Mouse (Mus musculus): ENCODE measurements around the gene Il12rb2. TPM values are rescaled to one million over a fixed set of nuclear protein-coding genes. Genes with fewer than 3 reads are reported as not detected.

Gene Il12rb2
- polyA plus RNA-seq (2015; fragmentation: Nextera tagmentation; extraction: Ambion mirVana): 0.10 TPM in 1 of 2 replicates, not detected in the other

DNA sequence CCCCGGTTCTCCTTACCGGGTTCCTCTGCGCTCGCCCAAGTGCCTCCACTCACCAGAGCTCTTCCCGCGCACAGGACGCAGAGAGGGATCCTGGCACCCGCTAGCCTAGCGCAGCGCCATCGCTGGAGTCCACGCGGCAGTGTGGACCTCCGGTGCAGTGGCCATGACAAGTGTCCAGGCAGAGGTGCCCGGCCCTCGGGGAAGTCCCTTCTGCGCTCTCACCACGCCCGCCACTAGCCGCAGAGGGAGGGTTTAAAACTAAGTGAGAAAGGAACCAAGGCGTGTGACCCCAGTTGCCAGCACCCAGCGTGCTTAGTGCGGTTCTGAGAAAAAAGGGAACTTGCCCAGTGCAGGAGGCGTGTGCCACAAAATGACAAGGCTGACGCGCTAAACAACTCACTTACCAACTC, at the start of gene Il12rb2:
Il12rb2 (minus strand) TSS at position 207 of the 410 bp plus-strand sequence.
- H3K36me3 ChIP-seq: no peaks in the 10 kb centered on the region
- peak within 1 kb of the TSS; percentile 44 for H3K4me2 ChIP-seq (replicated peaks)
- H3K9ac ChIP-seq (replicated peaks): no peak within 1 kb of the TSS
- peaks cover 5% of the 10 kb centered on the region; the same call in 1 of the 2 replicates for H3K27me3 ChIP-seq
- H3K9me3 ChIP-seq: no peaks in the 10 kb centered on the region
- ATAC-seq (replicated peaks): no peak
- peaks cover 9% of the 10 kb centered on the region for H3K4me1 ChIP-seq
- H3K4me3 ChIP-seq: peak within 1 kb of the TSS; percentile 23
- WGBS: 4% methylated on average over 26 of the region's 26 CpGs
- no peak within 1 kb of the TSS for H3K27ac ChIP-seq (replicated peaks)

DNA sequence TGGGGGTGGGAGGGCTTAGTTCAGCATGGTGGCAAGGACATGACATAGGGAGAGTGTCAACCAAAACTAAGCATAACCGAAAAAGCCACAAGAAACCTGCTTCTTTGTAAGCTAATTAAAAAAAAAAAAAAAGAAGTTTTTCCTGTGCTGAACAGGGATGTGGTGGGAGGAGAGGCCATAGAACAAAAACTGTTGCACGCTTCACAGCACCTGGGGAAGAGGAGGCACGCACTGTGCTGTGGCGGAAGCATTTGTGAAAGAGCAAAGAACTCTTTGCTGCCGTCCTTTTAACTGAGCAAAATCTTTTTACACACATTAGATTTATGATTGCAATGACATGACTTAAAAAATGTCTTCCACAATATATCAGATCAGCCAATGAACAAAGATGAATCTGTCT, 45.8 kb upstream of the Il12rb2 start:
- WGBS: 58% methylated on average over 5 of the region's 5 CpGs
- Histone ChIP-seq H3K36me3 (no peaks in the 10 kb centered on the region), H3K4me1 (no peaks in the 10 kb centered on the region), H3K4me2 (replicated peaks) (no peak overlapping the region), H3K9ac (replicated peaks) (no peak overlapping the region), H3K27ac (replicated peaks) (no peak overlapping the region), H3K27me3 (no peaks in the 10 kb centered on the region), H3K4me3 (no peak overlapping the region), H3K9me3 (no peaks in the 10 kb centered on the region)
- ATAC-seq (replicated peaks): no peak

DNA sequence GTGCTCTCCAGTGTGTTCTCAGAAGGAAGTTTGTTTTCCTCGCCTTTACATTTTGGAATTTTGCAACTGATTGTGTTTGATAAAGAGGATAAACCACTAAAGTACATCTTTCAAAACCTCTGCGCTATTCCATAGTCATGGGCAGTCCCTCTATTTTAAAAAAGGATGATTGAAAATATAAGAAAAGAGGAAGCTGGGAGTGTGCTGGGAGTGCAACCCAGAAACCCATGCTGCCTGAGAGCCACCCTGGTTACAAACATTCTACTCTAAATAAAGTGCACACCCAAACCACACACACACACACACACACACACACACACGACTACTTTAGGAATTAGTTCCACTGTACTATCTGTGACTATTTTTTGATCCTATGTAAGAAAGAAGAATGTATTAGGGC, 40.6 kb upstream of the Il12rb2 start:
- no peak overlapping the region for H3K9ac ChIP-seq (replicated peaks)
- no peaks in the 10 kb centered on the region for H3K27me3 ChIP-seq
- H3K4me2 ChIP-seq (replicated peaks): no peak overlapping the region
- no peak overlapping the region for H3K27ac ChIP-seq (replicated peaks)
- ATAC-seq (replicated peaks): no peak
- no peak overlapping the region for H3K4me3 ChIP-seq
- 93% methylated on average over 3 of the region's 3 CpGs for WGBS
- no peaks in the 10 kb centered on the region for H3K36me3 ChIP-seq
- H3K4me1 ChIP-seq: no peaks in the 10 kb centered on the region
- no peaks in the 10 kb centered on the region for H3K9me3 ChIP-seq

DNA sequence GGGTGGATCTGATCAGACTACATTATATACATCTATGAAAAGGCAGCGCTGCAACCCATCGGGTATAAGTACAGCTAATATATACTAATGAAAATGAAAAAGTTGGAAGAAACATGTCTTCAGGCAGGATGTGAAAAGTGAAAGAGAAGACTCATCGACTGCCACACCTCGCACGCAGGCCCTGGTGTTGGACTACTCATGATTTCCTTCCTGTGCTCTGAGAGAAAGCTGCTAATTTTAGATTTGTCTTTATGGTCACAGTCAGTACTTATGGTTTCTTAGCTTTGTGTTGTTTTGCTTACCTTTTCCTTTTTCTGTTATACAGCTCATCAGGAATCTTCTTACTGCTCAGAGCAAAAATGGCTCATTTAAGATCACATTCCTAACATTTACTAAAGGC, 39.3 kb upstream of the Il12rb2 start:
- no peak overlapping the region for H3K4me2 ChIP-seq (replicated peaks)
- no peaks in the 10 kb centered on the region for H3K9me3 ChIP-seq
- H3K4me1 ChIP-seq: no peaks in the 10 kb centered on the region
- 93% methylated on average over 5 of the region's 5 CpGs for WGBS
- no peak overlapping the region for H3K4me3 ChIP-seq
- H3K36me3 ChIP-seq: no peaks in the 10 kb centered on the region
- no peak overlapping the region for H3K27ac ChIP-seq (replicated peaks)
- H3K27me3 ChIP-seq: no peaks in the 10 kb centered on the region
- H3K9ac ChIP-seq (replicated peaks): no peak overlapping the region
- no peak for ATAC-seq (replicated peaks)

DNA sequence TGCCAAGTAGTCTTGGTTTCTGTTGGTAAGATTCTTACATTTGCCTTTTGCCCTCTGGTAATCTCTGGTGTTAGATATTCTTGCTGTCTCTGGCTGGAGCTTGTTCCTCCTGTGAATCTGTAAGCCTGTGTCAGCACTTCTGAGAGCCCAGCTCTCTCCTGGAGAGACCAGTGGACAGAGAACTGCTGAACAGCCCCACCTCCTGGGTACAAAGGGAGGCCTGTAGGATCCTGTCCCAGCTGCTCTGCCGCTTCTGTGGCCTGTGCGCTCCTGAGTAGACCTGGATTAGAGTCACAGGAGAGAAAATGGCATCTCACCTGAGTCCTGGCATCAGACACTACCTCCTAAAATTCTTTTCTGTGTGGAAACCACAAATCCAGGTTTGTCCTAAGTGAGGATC, 37.4 kb upstream of the Il12rb2 start:
- Histone ChIP-seq H3K4me2 (replicated peaks) (no peak overlapping the region), H3K9me3 (no peaks in the 10 kb centered on the region), H3K4me1 (no peaks in the 10 kb centered on the region), H3K36me3 (no peaks in the 10 kb centered on the region), H3K9ac (replicated peaks) (no peak overlapping the region), H3K27ac (replicated peaks) (no peak overlapping the region), H3K4me3 (no peak overlapping the region), H3K27me3 (no peaks in the 10 kb centered on the region)
- ATAC-seq (replicated peaks): no peak
- 81% methylated on average over 2 of the region's 2 CpGs for WGBS

DNA sequence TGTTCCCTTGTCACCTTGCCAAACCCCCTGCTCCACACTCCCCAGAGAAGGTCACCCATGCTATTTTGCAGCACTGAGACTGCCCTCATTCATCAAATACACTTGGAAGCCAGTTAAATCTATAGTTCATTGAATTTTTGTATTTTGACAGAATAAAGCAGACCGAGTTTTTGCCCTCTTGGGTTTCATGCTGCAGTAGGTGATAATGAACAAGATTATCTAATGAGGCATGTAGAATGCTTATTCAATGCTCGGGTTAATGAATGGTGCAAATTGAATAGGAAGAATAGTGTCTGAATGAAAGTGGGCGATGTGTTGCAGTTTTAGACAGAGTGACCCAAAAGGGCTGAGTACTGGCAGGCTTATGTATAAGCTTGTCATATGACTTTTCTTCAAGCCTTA, 29.3 kb upstream of the Il12rb2 start:
- Histone ChIP-seq H3K9ac (replicated peaks) (no peak overlapping the region), H3K27ac (replicated peaks) (no peak overlapping the region), H3K27me3 (no peaks in the 10 kb centered on the region), H3K4me3 (no peak overlapping the region), H3K4me2 (replicated peaks) (no peak overlapping the region), H3K4me1 (peaks cover 8% of the 10 kb centered on the region), H3K9me3 (no peaks in the 10 kb centered on the region), H3K36me3 (no peaks in the 10 kb centered on the region)
- peak; percentile 53; the same call in 1 of the 2 replicates for ATAC-seq (replicated peaks)
- 4% methylated on average over 3 of the region's 3 CpGs for WGBS

DNA sequence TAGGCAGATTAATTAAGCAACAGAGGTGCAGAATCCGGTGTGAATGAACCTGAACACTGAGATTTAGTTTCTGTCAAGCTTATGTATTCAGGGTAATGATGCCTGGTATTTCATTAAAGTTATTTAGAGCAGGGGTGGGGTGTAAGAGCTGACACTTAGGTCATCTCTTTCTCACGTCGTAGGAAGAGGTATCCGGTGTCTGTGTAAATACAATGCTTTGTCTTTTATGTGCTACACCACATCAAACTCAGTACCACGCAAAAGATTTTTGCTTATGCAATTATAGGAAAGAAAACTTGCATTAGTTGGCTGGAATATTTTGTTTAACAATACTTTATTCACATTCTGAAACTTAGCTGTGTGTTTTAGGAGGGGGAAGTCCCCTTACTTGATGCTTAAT, 23.6 kb upstream of the Il12rb2 start:
- ATAC-seq (replicated peaks): no peak
- no peaks in the 10 kb centered on the region for H3K4me1 ChIP-seq
- 77% methylated on average over 5 of the region's 5 CpGs for WGBS
- H3K36me3 ChIP-seq: no peaks in the 10 kb centered on the region
- H3K4me3 ChIP-seq: no peak overlapping the region
- H3K27ac ChIP-seq (replicated peaks): no peak overlapping the region
- no peaks in the 10 kb centered on the region for H3K27me3 ChIP-seq
- H3K9ac ChIP-seq (replicated peaks): no peak overlapping the region
- H3K9me3 ChIP-seq: no peaks in the 10 kb centered on the region
- no peak overlapping the region for H3K4me2 ChIP-seq (replicated peaks)

DNA sequence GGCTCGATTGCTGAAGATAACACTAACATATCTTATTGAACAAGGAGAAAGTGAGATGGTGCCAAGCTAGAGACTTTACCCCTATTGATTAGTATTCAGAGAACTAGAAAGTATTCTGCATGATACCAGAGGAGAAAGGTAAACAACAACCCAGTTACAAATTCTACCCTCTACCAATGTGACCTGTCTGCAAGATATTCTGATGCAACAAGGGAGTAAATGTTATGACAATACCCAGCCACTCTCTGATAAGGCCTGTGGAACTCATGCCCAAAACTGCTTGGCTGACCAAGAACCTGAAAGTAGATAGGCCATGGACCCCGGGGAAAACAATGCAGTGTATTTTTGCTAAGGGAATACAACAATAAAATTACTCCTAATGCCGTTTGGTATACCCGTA, 10.2 kb downstream of the Il12rb2 start:
- Histone ChIP-seq H3K4me1 (no peaks in the 10 kb centered on the region), H3K9me3 (no peaks in the 10 kb centered on the region), H3K9ac (replicated peaks) (no peak overlapping the region), H3K27ac (replicated peaks) (no peak overlapping the region), H3K4me3 (no peak overlapping the region), H3K27me3 (no peaks in the 10 kb centered on the region), H3K36me3 (no peaks in the 10 kb centered on the region), H3K4me2 (replicated peaks) (no peak overlapping the region)
- 90% methylated on average over 4 of the region's 4 CpGs for WGBS
- no peak for ATAC-seq (replicated peaks)

DNA sequence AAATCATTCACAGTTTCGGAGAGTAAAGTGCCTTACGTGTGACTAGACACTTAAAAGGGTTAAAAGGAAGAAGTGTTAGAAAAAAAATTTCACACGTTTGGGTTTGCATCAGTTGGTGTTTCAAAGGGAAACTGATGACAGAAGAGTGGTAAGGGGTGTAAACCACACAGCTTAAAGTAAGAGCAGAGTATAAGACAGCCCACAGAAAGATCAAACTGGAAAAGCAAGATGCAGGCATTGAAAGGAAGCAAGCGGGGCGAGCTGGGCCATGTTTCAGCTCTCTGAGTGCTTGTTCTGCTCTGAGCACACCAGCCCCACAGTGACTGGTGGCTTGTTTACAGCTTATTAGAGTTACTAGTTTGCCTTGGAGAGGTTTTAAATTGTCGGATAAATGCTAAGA, 27.9 kb downstream of the Il12rb2 start:
- no peaks in the 10 kb centered on the region for H3K9me3 ChIP-seq
- 85% methylated on average over 6 of the region's 6 CpGs for WGBS
- H3K27ac ChIP-seq (replicated peaks): no peak overlapping the region
- H3K9ac ChIP-seq (replicated peaks): no peak overlapping the region
- no peaks in the 10 kb centered on the region for H3K4me1 ChIP-seq
- no peak for ATAC-seq (replicated peaks)
- H3K36me3 ChIP-seq: no peaks in the 10 kb centered on the region
- H3K4me2 ChIP-seq (replicated peaks): no peak overlapping the region
- H3K27me3 ChIP-seq: no peaks in the 10 kb centered on the region
- H3K4me3 ChIP-seq: no peak overlapping the region

DNA sequence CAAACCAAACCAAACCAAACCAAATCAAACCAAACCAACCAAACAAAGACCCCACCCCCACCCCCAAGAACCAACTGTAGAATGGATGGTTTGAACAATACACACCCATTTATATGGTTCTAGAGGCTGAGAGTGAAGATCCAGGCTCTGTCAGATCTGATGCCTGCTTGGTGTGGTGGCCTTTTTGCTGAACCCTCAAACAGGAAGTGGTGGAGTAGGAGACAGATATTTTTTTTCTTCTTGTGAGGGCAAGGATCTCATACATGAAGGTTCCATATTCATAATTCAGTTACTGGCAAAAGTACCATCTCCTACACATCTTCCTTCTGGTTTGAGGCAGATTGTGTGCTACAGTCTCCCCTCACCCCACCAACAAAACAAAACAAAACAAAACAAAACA, 36.5 kb downstream of the Il12rb2 start:
- no peaks in the 10 kb centered on the region for H3K9me3 ChIP-seq
- H3K4me1 ChIP-seq: no peaks in the 10 kb centered on the region
- no peak overlapping the region for H3K27ac ChIP-seq (replicated peaks)
- no peak overlapping the region for H3K4me2 ChIP-seq (replicated peaks)
- no peaks in the 10 kb centered on the region for H3K36me3 ChIP-seq
- H3K9ac ChIP-seq (replicated peaks): no peak overlapping the region
- no peak for ATAC-seq (replicated peaks)
- H3K27me3 ChIP-seq: no peaks in the 10 kb centered on the region
- H3K4me3 ChIP-seq: no peak overlapping the region

DNA sequence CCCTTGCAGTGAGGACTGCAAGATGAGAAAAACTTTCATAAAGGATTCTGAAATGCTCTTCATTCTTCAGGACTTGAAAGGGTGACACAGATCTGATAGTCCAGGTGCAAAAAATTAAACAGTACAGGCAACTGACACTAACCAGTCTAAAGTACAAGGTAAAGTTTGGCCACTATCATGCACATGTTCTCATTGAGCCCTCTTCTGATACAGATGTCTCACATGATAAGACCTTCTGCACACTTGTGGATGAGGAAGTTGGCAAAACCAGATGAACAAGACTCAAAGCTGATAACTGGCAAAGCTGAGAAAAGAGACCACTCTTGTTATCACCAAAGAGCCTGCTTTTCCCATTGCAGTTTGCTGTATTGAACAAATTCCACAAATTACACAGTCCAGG, 38.0 kb downstream of the Il12rb2 start:
- ATAC-seq (replicated peaks): no peak
- no peak overlapping the region for H3K9ac ChIP-seq (replicated peaks)
- H3K4me2 ChIP-seq (replicated peaks): no peak overlapping the region
- H3K27me3 ChIP-seq: no peaks in the 10 kb centered on the region
- H3K4me3 ChIP-seq: no peak overlapping the region
- H3K9me3 ChIP-seq: no peaks in the 10 kb centered on the region
- no peaks in the 10 kb centered on the region for H3K36me3 ChIP-seq
- no peak overlapping the region for H3K27ac ChIP-seq (replicated peaks)
- H3K4me1 ChIP-seq: no peaks in the 10 kb centered on the region

DNA sequence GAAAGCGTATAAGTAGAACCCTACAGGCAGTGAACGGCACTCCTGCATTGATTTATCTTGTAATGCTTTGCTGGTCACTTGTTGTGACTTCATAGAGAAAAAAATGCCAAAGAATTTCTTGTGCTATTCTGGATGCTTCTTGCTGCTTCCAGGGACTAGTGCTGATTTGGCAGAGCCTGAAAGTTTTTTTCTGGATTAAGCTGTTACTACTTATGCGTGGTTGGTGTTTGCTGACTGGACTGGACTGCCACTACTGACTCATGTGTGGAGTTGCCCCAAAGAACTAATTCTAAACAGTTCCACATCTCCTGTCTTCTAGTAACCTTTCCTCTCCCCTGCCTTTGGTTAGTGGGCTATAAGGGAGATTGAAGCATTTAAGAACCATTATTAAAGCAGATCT, 52.2 kb downstream of the Il12rb2 start:
- H3K4me2 ChIP-seq (replicated peaks): no peak overlapping the region
- no peak overlapping the region for H3K9ac ChIP-seq (replicated peaks)
- no peaks in the 10 kb centered on the region for H3K27me3 ChIP-seq
- H3K36me3 ChIP-seq: no peaks in the 10 kb centered on the region
- no peak for ATAC-seq (replicated peaks)
- no peak overlapping the region for H3K4me3 ChIP-seq
- 91% methylated on average over 3 of the region's 3 CpGs for WGBS
- no peaks in the 10 kb centered on the region for H3K9me3 ChIP-seq
- H3K27ac ChIP-seq (replicated peaks): no peak overlapping the region
- H3K4me1 ChIP-seq: no peaks in the 10 kb centered on the region

DNA sequence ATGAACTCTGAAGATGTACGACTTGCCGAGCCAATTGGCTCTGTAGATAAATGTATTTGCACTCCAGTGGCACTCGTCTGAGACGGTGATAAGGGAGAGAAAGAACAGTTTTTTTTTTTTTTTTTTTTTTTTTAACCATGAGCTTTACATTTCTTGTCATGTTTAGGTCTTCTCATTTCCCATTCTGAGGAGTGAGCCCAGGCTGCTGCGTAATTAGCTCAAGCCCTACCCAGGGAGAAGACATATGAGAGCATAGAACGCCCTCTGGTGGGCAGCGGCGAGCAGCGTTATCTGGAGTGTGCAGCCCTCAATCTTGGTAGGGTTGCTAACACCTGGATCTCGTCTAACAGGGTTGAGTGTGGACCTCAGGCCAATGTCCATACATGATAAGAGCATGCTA, 57.5 kb downstream of the Il12rb2 start:
- WGBS: 33% methylated on average over 10 of the region's 10 CpGs
- no peak overlapping the region for H3K9ac ChIP-seq (replicated peaks)
- H3K4me3 ChIP-seq: no peak overlapping the region
- H3K9me3 ChIP-seq: no peaks in the 10 kb centered on the region
- H3K27me3 ChIP-seq: no peaks in the 10 kb centered on the region
- 0 out of 2 replicates have a peak overlapping the region, but pooled peaks have one; percentile 54 for H3K27ac ChIP-seq (replicated peaks)
- ATAC-seq (replicated peaks): peak; percentile 86
- no peak overlapping the region for H3K4me2 ChIP-seq (replicated peaks)
- H3K4me1 ChIP-seq: peaks cover 3% of the 10 kb centered on the region; the same call in 1 of the 2 replicates
- no peaks in the 10 kb centered on the region for H3K36me3 ChIP-seq

All from forebrain, embryonic 15.5 days (tissue).